Mouse (Mus musculus) heart, adult 2 months (tissue): ENCODE results near the gene Fam107b.

Experiments used
- CTCF ChIP-seq: fragments of 200-600 bp; IDR thresholded peaks from 2 replicates; pipeline ENCODE4 v1.8.1; 2022; ENCODE audit warnings: antibody characterized with exemption, mild to moderate bottlenecking, moderate library complexity
- EP300 ChIP-seq: fragments of 200-500 bp; IDR thresholded peaks from 2 replicates; pipeline ENCODE4 v1.6.1; 2011; ENCODE audit warnings: low read depth, low read length, control low read depth; ENCODE audit not compliant: insufficient read depth
- POLR2A ChIP-seq: fragments of 200-500 bp; IDR thresholded peaks from 2 replicates; pipeline ENCODE4 v1.6.1; 2011; ENCODE audit warnings: mild to moderate bottlenecking, low read depth, low read length, control low read depth; ENCODE audit not compliant: insufficient read depth

GRCm38 (mm10) chr2:3700368-3700767 lies 130.1 kb downstream of the Fam107b start:
- TF ChIP-seq CTCF (no peak), EP300 (no peak), POLR2A (no peak)
